Mouse (Mus musculus) monocyte, adult 5-6 weeks (primary cell): Measurements from ENCODE around the gene Fbln1. TPM values are rescaled to one million over a fixed set of nuclear protein-coding genes. Genes with fewer than 3 reads are reported as not detected.

Experiments used
- ATAC-seq: fragments of 153-309, 156-312 bp; replicated peaks from 2 replicates; pipeline ENCODE4 v1.8.0; 2017; ENCODE audit warnings: mild to moderate bottlenecking; ENCODE audit not compliant: low TSS enrichment, insufficient number of reproducible peaks, severe bottlenecking, poor library complexity, low FRiP score
- total RNA-seq: library from RNA; stranded (forward); fragments of 200-1000, 200-491, 200-594 nt; gene quantifications from 3 replicates; pipeline ENCODE4 v1.2.3, GENCODE M21; 2017

The Fbln1 gene
- total RNA-seq, 1 experiment from 2014 or later: not detected

GRCm38 (mm10) chr15:85266729-85267434 is 61.1 kb downstream of the Fbln1 start:
- ATAC-seq: no peak

GRCm38 (mm10) chr15:85267891-85268290 is 62.1 kb downstream of the Fbln1 start:
- ATAC-seq: no peak

- no peak for ATAC-seq
Measured at GRCm38 (mm10) chr15:85272988-85273387, 67.2 kb downstream of the Fbln1 start.

GRCm38 (mm10) chr15:85277221-85277620 is 71.5 kb downstream of the Fbln1 start:
- no peak for ATAC-seq

GRCm38 (mm10) chr15:85278986-85279385 is 73.2 kb downstream of the Fbln1 start:
- no peak for ATAC-seq

GRCm38 (mm10) chr15:85282021-85282420 is 76.3 kb downstream of the Fbln1 start:
- no peak for ATAC-seq

GRCm38 (mm10) chr15:85284651-85285050 is 78.9 kb downstream of the Fbln1 start:
- no peak for ATAC-seq

GRCm38 (mm10) chr15:85294632-85295031 is 88.9 kb downstream of the Fbln1 start:
- no peak for ATAC-seq

GRCm38 (mm10) chr15:85295544-85295943 is 89.8 kb downstream of the Fbln1 start:
- no peak for ATAC-seq

- no peak for ATAC-seq
Measured at GRCm38 (mm10) chr15:85295977-85296376, 90.2 kb downstream of the Fbln1 start.

GRCm38 (mm10) chr15:85296538-85296937 is 90.8 kb downstream of the Fbln1 start:
- ATAC-seq: no peak

- ATAC-seq: no peak
Measured at GRCm38 (mm10) chr15:85298167-85298781, 92.5 kb downstream of the Fbln1 start.

GRCm38 (mm10) chr15:85298946-85299345 is 93.2 kb downstream of the Fbln1 start:
- no peak for ATAC-seq

- no peak for ATAC-seq
Measured at GRCm38 (mm10) chr15:85303241-85303640, 97.5 kb downstream of the Fbln1 start.

- no peak for ATAC-seq
Measured at GRCm38 (mm10) chr15:85303976-85304375, 98.2 kb downstream of the Fbln1 start.

GRCm38 (mm10) chr15:85307061-85307660 is 101.4 kb downstream of the Fbln1 start:
- ATAC-seq: no peak

- ATAC-seq: no peak
Measured at GRCm38 (mm10) chr15:85311058-85311657, 105.4 kb downstream of the Fbln1 start.

GRCm38 (mm10) chr15:85315378-85316025 is 109.8 kb downstream of the Fbln1 start:
- ATAC-seq: peak; percentile 77
